Mouse (Mus musculus): ENCODE measurements around the gene S100a14. TPM values are rescaled to one million over a fixed set of nuclear protein-coding genes. Genes with fewer than 3 reads are reported as not detected.

The S100a14 gene
- total and polyA plus RNA-seq, 3 experiments, result not detected

DNA sequence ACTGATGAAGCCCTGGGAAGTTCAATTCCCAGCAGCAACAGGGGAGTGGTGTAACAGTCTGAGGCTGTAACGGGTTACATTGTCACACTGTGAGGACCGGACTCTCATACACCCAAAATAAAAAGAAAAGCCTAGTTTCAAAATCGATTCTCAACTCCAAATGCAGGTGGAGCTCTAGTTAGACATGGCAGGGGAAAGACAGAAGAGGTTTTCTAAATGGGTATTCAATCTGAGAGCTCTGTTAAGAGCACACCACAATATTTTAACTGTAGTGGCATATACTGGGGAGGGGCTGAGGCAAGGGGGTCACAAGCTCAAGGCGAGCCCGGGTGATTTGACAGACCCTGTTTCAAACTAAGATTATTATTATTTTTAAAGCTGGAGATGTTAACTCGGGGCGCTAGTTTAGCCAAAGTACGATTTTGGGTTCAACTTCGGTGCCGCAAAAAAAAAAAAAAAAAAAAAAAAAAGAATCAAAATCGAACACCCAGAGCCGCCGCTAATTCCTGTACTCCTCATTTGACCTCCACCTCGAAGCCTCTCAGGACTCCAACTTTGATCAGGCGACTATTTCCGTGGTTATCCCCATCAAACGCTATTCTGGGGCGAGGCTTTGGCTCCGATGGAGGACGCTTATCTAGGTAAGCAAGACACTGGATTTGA lies 18.2 kb upstream of the S100a14 start:
- no peaks in the 10 kb centered on the region for H3K27me3 ChIP-seq (ENCODE audit: control insufficient read depth in 1 of 2, insufficient read depth in 2 of 2, low read length in 2 of 2)
- DNase-seq (ENCODE audit: low read depth, low spot score), result peak; percentile 52
- H3K36me3 ChIP-seq (ENCODE audit: control insufficient read depth in 1 of 2, insufficient read depth in 2 of 2, low read length in 2 of 2), result peaks cover 37 to 40% of the 10 kb centered on the region in 2 experiments
- peak overlapping the region; percentile 83 for H3K27ac ChIP-seq (ENCODE audit: control insufficient read depth, low read depth, low read length)
- H3K4me3 ChIP-seq (ENCODE audit: control insufficient read depth in 1 of 2, insufficient read depth in 1 of 2, low read depth in 2 of 2, low read length in 2 of 2), result peak overlapping the region; percentile 83 to 93
- H3K79me2 ChIP-seq (ENCODE audit: control insufficient read depth, insufficient read depth, low read length, poor library complexity), result peaks cover 27% of the 10 kb centered on the region
- H3K9ac ChIP-seq (ENCODE audit: control insufficient read depth, low read depth, low read length, poor library complexity, severe bottlenecking), result peak overlapping the region; percentile 96
- H3K9me3 ChIP-seq (replicated peaks; ENCODE audit: insufficient read depth, low read length), result no peaks in the 10 kb centered on the region
- H3K4me1 ChIP-seq (ENCODE audit: control insufficient read depth in 1 of 2, insufficient read depth in 2 of 2, low read length in 2 of 2), result peaks cover 2 to 18% of the 10 kb centered on the region in 2 experiments; a peak in 3 of 4 replicates
- TF ChIP-seq TBP (IDR thresholded peaks at IDR 0.05; ENCODE audit: low read depth, low read length) (peak; percentile 28), EP300 (IDR thresholded peaks at IDR 0.05; ENCODE audit: low read depth in 1 of 2, low read length in 2 of 2) (no peak), ZC3H11A (IDR thresholded peaks at IDR 0.05; ENCODE audit: low read depth, low read length) (no peak), RAD21 (IDR thresholded peaks at IDR 0.05; ENCODE audit: low read depth, low read length) (no peak), BHLHE40 (IDR thresholded peaks at IDR 0.05; ENCODE audit: borderline replicate concordance, low read depth, low read length) (no peak), CHD1 (IDR thresholded peaks at IDR 0.05; ENCODE audit: low read depth, low read length) (0 out of 2 replicates have a peak, but pooled peaks have one; percentile 60), JUND (IDR thresholded peaks at IDR 0.05; ENCODE audit: low read depth, low read length) (no peak), MAZ (IDR thresholded peaks at IDR 0.05; ENCODE audit: low read depth, low read length) (no peak), CHD2 (IDR thresholded peaks at IDR 0.05; ENCODE audit: low read length) (no peak), ELF1 (IDR thresholded peaks at IDR 0.05; ENCODE audit: low read depth, low read length) (no peak), ZNF384 (IDR thresholded peaks at IDR 0.05; ENCODE audit: low read depth, low read length) (peak; percentile 69), UBTF (IDR thresholded peaks at IDR 0.05; ENCODE audit: borderline replicate concordance, insufficient read depth, low read depth, low read length) (no peak), CTCF (IDR thresholded peaks at IDR 0.05 in 2 of 3, conservative IDR thresholded peaks at IDR 0.05 in 1 of 3; ENCODE audit: control insufficient read depth in 1 of 3, insufficient read depth in 1 of 3, low read depth in 2 of 3, low read length in 3 of 3, poor library complexity in 1 of 3, severe bottlenecking in 1 of 3) (0 out of 6 replicates have a peak, but pooled peaks of 1 of the 3 experiments have one; percentile 11), MXI1 (IDR thresholded peaks at IDR 0.05; ENCODE audit: low read depth, low read length) (no peak), GATA1 (IDR thresholded peaks at IDR 0.05; ENCODE audit: low read depth, low read length) (no peak), MYC (IDR thresholded peaks at IDR 0.05; ENCODE audit: low read depth, low read length) (no peak), E2F4 (IDR thresholded peaks at IDR 0.05; ENCODE audit: borderline replicate concordance, low read depth, low read length) (peak; percentile 19; the same call in 1 of the 2 replicates), HCFC1 (IDR thresholded peaks at IDR 0.05; ENCODE audit: low read depth, low read length) (no peak), ZKSCAN1 (IDR thresholded peaks at IDR 0.05; ENCODE audit: low read depth, low read length) (no peak), MAX (IDR thresholded peaks at IDR 0.05; ENCODE audit: low read length) (no peak), MEF2A (IDR thresholded peaks at IDR 0.05; ENCODE audit: extremely low read depth, insufficient replicate concordance, low read depth, low read length, poor library complexity, severe bottlenecking) (no peak), SIN3A (IDR thresholded peaks at IDR 0.05; ENCODE audit: low read length) (no peak), NELFE (IDR thresholded peaks at IDR 0.05; ENCODE audit: low read depth, low read length) (no peak), USF2 (IDR thresholded peaks at IDR 0.05; ENCODE audit: borderline replicate concordance in 1 of 2, insufficient read depth in 1 of 2, low read depth in 1 of 2, low read length in 2 of 2) (no peak), TCF12 (IDR thresholded peaks at IDR 0.05; ENCODE audit: low read depth, low read length) (no peak), NRF1 (IDR thresholded peaks at IDR 0.05; ENCODE audit: insufficient read depth, low read depth, low read length, poor library complexity, severe bottlenecking) (no peak), GABPA (IDR thresholded peaks at IDR 0.05; ENCODE audit: low read depth, low read length) (no peak), POLR2AphosphoS5 (IDR thresholded peaks at IDR 0.05; ENCODE audit: borderline replicate concordance, low read depth, low read length) (no peak), POLR2AphosphoS2 (IDR thresholded peaks at IDR 0.05; ENCODE audit: low read length) (no peak), SMC3 (IDR thresholded peaks at IDR 0.05; ENCODE audit: low read depth, low read length) (peak; percentile 8; the same call in 1 of the 2 replicates), ETS1 (IDR thresholded peaks at IDR 0.05; ENCODE audit: low read depth, low read length) (no peak), POLR2A (IDR thresholded peaks at IDR 0.05; ENCODE audit: control insufficient read depth in 1 of 2, insufficient read depth in 1 of 2, low read depth in 1 of 2, low read length in 2 of 2, poor library complexity in 1 of 2) (no peak), KAT2A (conservative IDR thresholded peaks at IDR 0.05; ENCODE audit: low read depth, low read length) (no peak), TAL1 (IDR thresholded peaks at IDR 0.05; ENCODE audit: low read length) (no peak), MYB (IDR thresholded peaks at IDR 0.05; ENCODE audit: low read depth, low read length) (no peak), ZMIZ1 (IDR thresholded peaks at IDR 0.05; ENCODE audit: low read depth, low read length) (no peak), RCOR1 (IDR thresholded peaks at IDR 0.05; ENCODE audit: low read depth, low read length) (no peak)
